Mouse (Mus musculus) heart, embryonic 14.5 days (tissue): ENCODE measurements around the gene Mtnr1b. TPM values are rescaled to one million over a fixed set of nuclear protein-coding genes. Genes with fewer than 3 reads are reported as not detected.

Source experiments
- polyA plus RNA-seq: library from polyadenylated mRNA; unstranded; fragments of >200 nt; fragmentation: Nextera tagmentation; extraction: Ambion mirVana; gene quantifications from 2 replicates; pipeline ENCODE4 v1.2.1, GENCODE M21; 2014

The Mtnr1b gene
- polyA plus RNA-seq, 1 experiment from 2014 or later, result not detected

Other genes starting within 250 kb of the Mtnr1b start
- gene Deup1, start 246.6 kb downstream of the Mtnr1b start, polyA plus RNA-seq, result 0.15 and 0.20 TPM in 2 replicates
- 11.2 and 12.5 TPM in 2 replicates for gene Slc36a4, start 164.8 kb downstream of the Mtnr1b start, polyA plus RNA-seq